Mouse (Mus musculus) megakaryocyte, embryonic 14.5 days (primary cell): Measurements from ENCODE around the gene Skor1. TPM values are rescaled to one million over a fixed set of nuclear protein-coding genes. Genes with fewer than 3 reads are reported as not detected.

Source experiments
- H3K27me3 ChIP-seq: replicated peaks from 2 replicates; pipeline ENCODE3; 2012; ENCODE audit warnings: inconsistent platforms
- H3K36me3 ChIP-seq: replicated peaks from 2 replicates; pipeline ENCODE3; 2012; ENCODE audit warnings: low read length, inconsistent platforms, mixed read lengths
- H3K4me1 ChIP-seq: 2 replicates; pipeline ENCODE4 v1.6.1; 2012; ENCODE audit warnings: inconsistent platforms
- H3K4me3 ChIP-seq: replicated peaks from 2 replicates; pipeline ENCODE3; 2012; ENCODE audit warnings: moderate library complexity, mild to moderate bottlenecking, inconsistent platforms
- H3K9me3 ChIP-seq: 2 replicates; pipeline ENCODE4 v1.6.1; 2012; ENCODE audit warnings: inconsistent platforms
- FLI1 ChIP-seq: IDR thresholded peaks from 2 replicates; pipeline ENCODE4 v1.6.1; 2012; ENCODE audit warnings: low read length, inconsistent platforms, mixed read lengths
- GATA1 ChIP-seq: IDR thresholded peaks from 3 replicates; pipeline ENCODE4 v1.6.1; 2012; ENCODE audit warnings: mixed read lengths, low read length, inconsistent platforms, borderline replicate concordance
- polyA plus RNA-seq: library from polyadenylated mRNA; stranded (reverse); fragments of >175 nt; gene quantifications from 2 replicates; pipeline ENCODE4 v1.2.3, GENCODE M21; 2012; ENCODE audit warnings: low replicate concordance; ENCODE audit not compliant: insufficient read depth

The Skor1 gene
- polyA plus RNA-seq, 1 experiment, result 0.13 TPM

GRCm38 (mm10) chr9:63181337-63182178, 32.8 kb upstream of the Skor1 start:
- peaks cover 51% of the 10 kb centered on the region for H3K36me3 ChIP-seq

GRCm38 (mm10) chr9:63178296-63178695, 29.5 kb upstream of the Skor1 start:
- TF ChIP-seq GATA1 (no peak), FLI1 (no peak)
- no peak overlapping the region for H3K4me3 ChIP-seq
- H3K4me1 ChIP-seq, result no peaks in the 10 kb centered on the region
- peaks cover 38% of the 10 kb centered on the region for H3K36me3 ChIP-seq
- no peaks in the 10 kb centered on the region for H3K27me3 ChIP-seq
- H3K9me3 ChIP-seq, result no peaks in the 10 kb centered on the region

More at GRCm38 (mm10) chr9:63181337-63182178, 32.8 kb upstream of the Skor1 start:
- TF ChIP-seq GATA1, result no peak
- TF ChIP-seq FLI1, result no peak
- no peaks in the 10 kb centered on the region for H3K27me3 ChIP-seq
- no peaks in the 10 kb centered on the region for H3K9me3 ChIP-seq
- H3K4me1 ChIP-seq, result no peaks in the 10 kb centered on the region
- no peak overlapping the region for H3K4me3 ChIP-seq

GRCm38 (mm10) chr9:63174001-63174721, 25.4 kb upstream of the Skor1 start:
- no peaks in the 10 kb centered on the region for H3K27me3 ChIP-seq
- H3K4me1 ChIP-seq, result no peaks in the 10 kb centered on the region
- H3K9me3 ChIP-seq, result no peaks in the 10 kb centered on the region
- TF ChIP-seq GATA1 (no peak), FLI1 (no peak)
- H3K4me3 ChIP-seq, result no peak overlapping the region
- H3K36me3 ChIP-seq, result peaks cover 29% of the 10 kb centered on the region

- no peaks in the 10 kb centered on the region for H3K4me1 ChIP-seq
- H3K9me3 ChIP-seq, result no peaks in the 10 kb centered on the region
- no peak for TF ChIP-seq FLI1
- no peak for TF ChIP-seq GATA1
- H3K27me3 ChIP-seq, result no peaks in the 10 kb centered on the region
- peaks cover 35% of the 10 kb centered on the region for H3K36me3 ChIP-seq
- H3K4me3 ChIP-seq, result no peak overlapping the region
Measured at GRCm38 (mm10) chr9:63171951-63172350, 23.2 kb upstream of the Skor1 start.

GRCm38 (mm10) chr9:63169127-63169526, 20.4 kb upstream of the Skor1 start:
- H3K27me3 ChIP-seq, result no peaks in the 10 kb centered on the region
- H3K36me3 ChIP-seq, result peaks cover 39% of the 10 kb centered on the region
- no peaks in the 10 kb centered on the region for H3K9me3 ChIP-seq
- H3K4me3 ChIP-seq, result no peak overlapping the region
- H3K4me1 ChIP-seq, result no peaks in the 10 kb centered on the region
- no peak for TF ChIP-seq GATA1
- TF ChIP-seq FLI1, result no peak

- Histone ChIP-seq H3K4me1 (peaks cover 11% of the 10 kb centered on the region; the same call in 1 of the 2 replicates), H3K4me3 (no peak overlapping the region), H3K36me3 (peaks cover 55% of the 10 kb centered on the region), H3K9me3 (no peaks in the 10 kb centered on the region), H3K27me3 (peaks cover 2% of the 10 kb centered on the region)
- TF ChIP-seq GATA1, result no peak
- no peak for TF ChIP-seq FLI1
Measured at GRCm38 (mm10) chr9:63165070-63165469, 16.3 kb upstream of the Skor1 start.

- peaks cover 43% of the 10 kb centered on the region for H3K36me3 ChIP-seq
- H3K4me3 ChIP-seq, result no peak overlapping the region
- H3K4me1 ChIP-seq, result peaks cover 11% of the 10 kb centered on the region; the same call in 1 of the 2 replicates
- H3K9me3 ChIP-seq, result no peaks in the 10 kb centered on the region
- no peak for TF ChIP-seq FLI1
- TF ChIP-seq GATA1, result no peak
- peaks cover 14% of the 10 kb centered on the region for H3K27me3 ChIP-seq
Measured at GRCm38 (mm10) chr9:63163756-63164155, 15.0 kb upstream of the Skor1 start.

GRCm38 (mm10) chr9:63151949-63152348, 3.2 kb upstream of the Skor1 start:
- Histone ChIP-seq H3K4me1 (peaks cover 22% of the 10 kb centered on the region), H3K4me3 (no peak overlapping the region), H3K9me3 (peaks cover 26% of the 10 kb centered on the region), H3K36me3 (no peaks in the 10 kb centered on the region), H3K27me3 (peaks cover 89% of the 10 kb centered on the region)
- no peak for TF ChIP-seq GATA1
- no peak for TF ChIP-seq FLI1

- TF ChIP-seq FLI1, result no peak
- no peak for TF ChIP-seq GATA1
- Histone ChIP-seq H3K4me1 (peaks cover 28% of the 10 kb centered on the region), H3K36me3 (no peaks in the 10 kb centered on the region), H3K4me3 (no peak overlapping the region), H3K27me3 (peaks cover 91% of the 10 kb centered on the region), H3K9me3 (peaks cover 26% of the 10 kb centered on the region)
Measured at GRCm38 (mm10) chr9:63151072-63151870, 2.5 kb upstream of the Skor1 start.
